Mouse (Mus musculus): Measurements from ENCODE around the gene Rnf185. TPM values are rescaled to one million over a fixed set of nuclear protein-coding genes. Genes with fewer than 3 reads are reported as not detected.

Gene Rnf185
- total RNA-seq, 2 experiments from 2014 or later = 18.9 to 19.4 TPM

- Histone ChIP-seq H3K4me3 (no peak overlapping the region), H3K27ac (no peak overlapping the region)
- intact Hi-C loops (cut with DNase I) = loop anchor here (1.0 to 2.0 kb wide), 2 partner anchors 42 to 314 kb away; partner anchors contain the start of gene Selenom
- peak; percentile 90 for DNase-seq
- TF ChIP-seq CTCF (IDR thresholded peaks at IDR 0.05) = peak; percentile 95
Observed at GRCm38 (mm10) chr11:3472484-3472883, 20.3 kb upstream of the Rnf185 start.

GRCm38 (mm10) chr11:3471448-3471850 is 19.3 kb upstream of the Rnf185 start:
- Histone ChIP-seq H3K4me3 (no peak overlapping the region), H3K27ac (no peak overlapping the region)
- intact Hi-C loops (cut with DNase I) = no loop called here
- no peak for TF ChIP-seq CTCF (IDR thresholded peaks at IDR 0.05)
- no peak for DNase-seq

- Histone ChIP-seq H3K4me3 (no peak overlapping the region), H3K27ac (no peak overlapping the region)
- no peak for DNase-seq
- intact Hi-C loops (cut with DNase I) = no loop called here
- TF ChIP-seq CTCF (IDR thresholded peaks at IDR 0.05) = no peak
Observed at GRCm38 (mm10) chr11:3462846-3463245, 10.7 kb upstream of the Rnf185 start.

GRCm38 (mm10) chr11:3459105-3459468 is 6.9 kb upstream of the Rnf185 start:
- no peak overlapping the region for H3K4me3 ChIP-seq
- TF ChIP-seq CTCF (IDR thresholded peaks at IDR 0.05) = no peak
- intact Hi-C loops (cut with DNase I) = no loop called here
- DNase-seq = no peak
- H3K27ac ChIP-seq = no peak overlapping the region

- intact Hi-C loops (cut with DNase I) = no loop called here
- no peak for TF ChIP-seq CTCF (IDR thresholded peaks at IDR 0.05)
- DNase-seq = no peak
- Histone ChIP-seq H3K4me3 (no peak overlapping the region), H3K27ac (no peak overlapping the region)
Observed at GRCm38 (mm10) chr11:3458428-3459104, 6.4 kb upstream of the Rnf185 start.

- intact Hi-C loops (cut with DNase I) = no loop called here
- Histone ChIP-seq H3K27ac (no peak overlapping the region), H3K4me3 (no peak overlapping the region)
- DNase-seq = peak; percentile 68
- peak; percentile 81 for TF ChIP-seq CTCF (IDR thresholded peaks at IDR 0.05)
Observed at GRCm38 (mm10) chr11:3456354-3456753, 4.2 kb upstream of the Rnf185 start.

GRCm38 (mm10) chr11:3454506-3454905 is 2.3 kb upstream of the Rnf185 start:
- no peak for TF ChIP-seq CTCF (IDR thresholded peaks at IDR 0.05)
- Histone ChIP-seq H3K27ac (no peak overlapping the region), H3K4me3 (no peak overlapping the region)
- intact Hi-C loops (cut with DNase I) = no loop called here
- DNase-seq = no peak

GRCm38 (mm10) chr11:3453467-3453866 is 1.3 kb upstream of the Rnf185 start:
- intact Hi-C loops (cut with DNase I) = loop anchor here (2.0 kb wide), 1 partner anchor 45 kb away; the partner anchor contains the start of gene Limk2
- peak; percentile 35; the same call in 1 of the 2 replicates for TF ChIP-seq CTCF (IDR thresholded peaks at IDR 0.05)
- Histone ChIP-seq H3K4me3 (peak overlapping the region; percentile 92), H3K27ac (peak overlapping the region; percentile 97; the same call in 1 of the 2 replicates)
- DNase-seq = peak; percentile 41

- intact Hi-C loops (cut with DNase I) = loop anchor here (2.0 kb wide), 1 partner anchor 44 kb away; the partner anchor contains the start of gene Limk2
- DNase-seq = peak; percentile 24
- Histone ChIP-seq H3K4me3 (peak overlapping the region; percentile 92), H3K27ac (peak overlapping the region; percentile 97)
- TF ChIP-seq CTCF (IDR thresholded peaks at IDR 0.05) = no peak
Observed at GRCm38 (mm10) chr11:3452769-3453168, 606 bp upstream of the Rnf185 start.

- intact Hi-C loops (cut with DNase I) = loop anchor here (2.0 kb wide), 2 partner anchors 43 to 65 kb away; partner anchors contain the start of gene Limk2
- peak; percentile 69 for DNase-seq
- no peak for TF ChIP-seq CTCF (IDR thresholded peaks at IDR 0.05)
- peak overlapping the region; percentile 97 for H3K27ac ChIP-seq
- peak overlapping the region; percentile 92 for H3K4me3 ChIP-seq
Observed at GRCm38 (mm10) chr11:3451701-3452163, 431 bp downstream of the Rnf185 start.

GRCm38 (mm10) chr11:3444875-3445274 is 7.3 kb downstream of the Rnf185 start:
- no peak for TF ChIP-seq CTCF (IDR thresholded peaks at IDR 0.05)
- no peak overlapping the region for H3K4me3 ChIP-seq
- intact Hi-C loops (cut with DNase I) = no loop called here
- no peak for DNase-seq
- H3K27ac ChIP-seq = no peak overlapping the region

GRCm38 (mm10) chr11:3443091-3443490 is 9.1 kb downstream of the Rnf185 start:
- intact Hi-C loops (cut with DNase I) = no loop called here
- DNase-seq = no peak
- Histone ChIP-seq H3K27ac (no peak overlapping the region; the same call in 1 of the 2 replicates), H3K4me3 (no peak overlapping the region)
- TF ChIP-seq CTCF (IDR thresholded peaks at IDR 0.05) = no peak

- DNase-seq = no peak
- no peak for TF ChIP-seq CTCF (IDR thresholded peaks at IDR 0.05)
- Histone ChIP-seq H3K27ac (peak overlapping the region; percentile 40; the same call in 1 of the 2 replicates), H3K4me3 (no peak overlapping the region)
- intact Hi-C loops (cut with DNase I) = no loop called here
Observed at GRCm38 (mm10) chr11:3442677-3443076, 9.5 kb downstream of the Rnf185 start.

All from gastrocnemius, adult 2 months (tissue).